Mouse (Mus musculus) lung, postnatal 14 days (tissue): ENCODE measurements at regions not wholly inside any gene's neighbourhood (a gene's known extent, or its start where the extent isn't known, plus 50 kb on each side); places are given as distances from the start of the nearest gene placed in this dataset.
"Not testable (repeated sequence)": the region's sequence is repeated elsewhere in the genome, so short reads cannot be mapped to it uniquely, and the experiment has no call there.

Experiments used
- DNase-seq: peaks from one replicate; pipeline ENCODE4 v3.0.0; 2021

- no peak for DNase-seq
These were observed 54.0 kb upstream of the Cnep1r1 start for GRCm38 (mm10) chr8:88064414-88065110.

- DNase-seq = not testable (repeated sequence)
These were observed 59.5 kb upstream of the Cnep1r1 start for GRCm38 (mm10) chr8:88059107-88059506.

GRCm38 (mm10) chr8:88057686-88058234 lies 60.8 kb upstream of the Cnep1r1 start:
- no peak for DNase-seq

GRCm38 (mm10) chr8:88050651-88051050 lies 67.9 kb upstream of the Cnep1r1 start:
- DNase-seq = no peak

GRCm38 (mm10) chr8:88049091-88049490 lies 69.5 kb upstream of the Cnep1r1 start:
- DNase-seq = peak; percentile 28

- no peak for DNase-seq
These were observed 72.6 kb upstream of the Cnep1r1 start for GRCm38 (mm10) chr8:88045995-88046394.

GRCm38 (mm10) chr8:88039286-88039685 lies 79.3 kb upstream of the Cnep1r1 start:
- DNase-seq = no peak

- no peak for DNase-seq
These were observed 78.6 kb upstream of the Zfp423 start for GRCm38 (mm10) chr8:88037994-88038393.

- peak; percentile 28 for DNase-seq
These were observed 73.7 kb upstream of the Zfp423 start for GRCm38 (mm10) chr8:88033054-88033453.

GRCm38 (mm10) chr8:88024496-88024895 lies 65.1 kb upstream of the Zfp423 start:
- peak; percentile 19 for DNase-seq

- peak; percentile 40 for DNase-seq
These were observed 64.0 kb upstream of the Zfp423 start for GRCm38 (mm10) chr8:88023423-88023822.

GRCm38 (mm10) chr8:88022776-88023385 lies 63.5 kb upstream of the Zfp423 start:
- DNase-seq = no peak

- DNase-seq = no peak
These were observed 60.1 kb upstream of the Zfp423 start for GRCm38 (mm10) chr8:88019243-88020115.

GRCm38 (mm10) chr8:88018494-88018893 lies 59.1 kb upstream of the Zfp423 start:
- no peak for DNase-seq

- no peak for DNase-seq
These were observed 52.9 kb upstream of the Zfp423 start for GRCm38 (mm10) chr8:88012177-88012825.

GRCm38 (mm10) chr8:88010566-88010965 lies 51.2 kb upstream of the Zfp423 start:
- peak; percentile 43 for DNase-seq

GRCm38 (mm10) chr8:88009878-88010277 lies 50.5 kb upstream of the Zfp423 start:
- DNase-seq = no peak
